Mouse (Mus musculus) right cerebral cortex, adult 2 months (tissue): ENCODE data around the gene Plxdc1.
A peak's percentile ranks its signal among the peaks of the same experiment; 100 is the strongest.

Experiments used
- DNase-seq, 2 experiments: peaks; one replicate each; pipeline ENCODE4 v3.0.0; 2021 to 2022; ENCODE audit warnings: low spot score in 2 of 2

Plxdc1 gene

DNA sequence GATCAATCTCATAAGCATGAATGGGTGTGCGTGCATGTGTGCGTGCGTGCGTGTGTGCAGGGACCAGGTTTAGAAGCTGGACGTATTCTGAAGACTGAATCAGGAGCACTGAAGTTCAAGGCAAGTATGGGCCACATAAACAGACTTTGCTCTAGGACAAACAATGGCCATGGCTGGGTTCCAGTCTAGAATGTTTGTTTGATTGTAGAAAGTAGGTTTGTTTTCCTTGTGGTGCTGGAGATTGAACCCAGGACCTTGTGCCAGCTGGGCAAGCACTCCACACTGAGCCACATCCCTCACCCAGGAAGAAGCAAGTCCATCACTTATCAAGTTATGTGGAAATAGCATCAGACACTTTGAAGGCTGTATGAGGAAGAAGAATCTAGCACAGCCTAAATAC lies 29.9 kb upstream of the Plxdc1 start:
- no peak for DNase-seq

DNA sequence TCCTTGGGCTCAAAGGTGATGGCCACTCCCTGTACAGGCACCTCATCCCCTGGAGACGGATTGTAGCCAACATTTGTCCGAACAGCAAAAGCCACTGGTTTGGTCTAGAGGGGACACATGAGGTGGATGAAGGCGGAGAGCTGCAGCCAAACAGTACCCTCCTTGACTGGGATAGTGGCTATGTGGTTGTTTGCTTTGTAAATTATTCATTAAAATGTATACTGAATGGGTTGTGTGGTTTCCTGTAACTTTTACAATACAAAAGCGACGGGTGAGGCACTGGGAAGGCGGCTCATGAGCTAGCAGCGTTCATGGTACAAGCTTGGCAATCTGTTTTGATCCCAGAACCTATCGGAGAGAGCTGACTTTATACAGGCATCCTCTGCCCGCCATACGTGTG lies 26.6 kb upstream of the Plxdc1 start:
- DNase-seq: no peak

DNA sequence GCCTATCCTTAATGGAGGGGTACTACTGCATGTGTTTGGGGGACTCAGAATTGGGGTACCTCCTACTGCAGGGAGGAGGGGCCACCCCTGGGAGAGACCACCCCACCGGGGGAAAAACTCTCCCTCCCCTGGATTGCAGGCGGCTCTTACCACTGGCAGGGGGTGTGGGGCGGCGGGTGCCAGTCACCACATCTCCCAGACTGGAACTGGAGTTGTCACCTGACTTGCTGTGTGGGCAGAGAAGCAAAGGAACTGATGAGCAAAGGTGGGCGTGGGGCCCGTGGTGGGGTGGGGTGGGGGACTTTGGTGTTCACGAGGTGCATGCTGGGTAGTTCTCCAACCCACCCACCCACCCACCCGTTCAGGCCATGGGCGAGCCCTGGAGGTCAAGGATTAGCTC lies 25.5 kb upstream of the Plxdc1 start:
- DNase-seq: peak in 1 of 2 experiments; percentile 66

DNA sequence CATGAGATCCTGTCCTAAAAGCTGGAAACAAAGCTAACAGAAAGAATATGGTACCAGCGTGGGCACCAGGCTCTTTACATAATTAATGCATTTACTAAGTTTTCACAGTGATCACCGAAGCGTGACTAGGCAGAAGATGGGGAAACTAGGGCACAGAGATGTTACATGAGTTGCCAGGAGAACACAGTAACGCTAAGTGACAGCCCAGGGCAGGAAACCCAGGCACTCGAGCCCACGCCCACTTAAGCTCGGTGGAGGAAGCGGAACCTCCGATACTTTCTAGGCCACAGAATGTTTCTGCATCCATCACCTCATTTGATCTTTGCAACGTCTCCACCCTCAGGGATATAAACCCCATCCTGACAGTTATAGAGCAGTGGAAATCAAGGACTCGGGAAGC lies 21.8 kb upstream of the Plxdc1 start:
- peak in 1 of 2 experiments; percentile 45 for DNase-seq

DNA sequence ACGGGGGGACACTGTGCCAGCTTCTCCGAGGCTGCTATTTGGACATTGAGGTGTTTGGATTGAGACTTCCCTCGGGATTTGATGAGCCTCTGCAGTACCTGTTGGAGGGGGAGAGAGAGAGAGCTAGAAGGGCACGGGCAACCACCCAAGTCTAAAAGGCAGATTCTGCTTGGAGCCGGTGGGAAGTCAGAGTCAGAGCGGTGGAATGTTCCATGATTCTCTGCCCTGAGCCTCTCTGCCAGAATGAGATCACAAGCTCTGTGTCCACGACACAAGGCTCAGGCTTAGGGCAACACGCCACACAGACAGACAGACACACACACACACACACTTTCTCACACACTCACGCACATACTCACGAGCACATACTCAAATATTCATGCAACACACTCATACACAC lies 19.4 kb upstream of the Plxdc1 start:
- no peak for DNase-seq

DNA sequence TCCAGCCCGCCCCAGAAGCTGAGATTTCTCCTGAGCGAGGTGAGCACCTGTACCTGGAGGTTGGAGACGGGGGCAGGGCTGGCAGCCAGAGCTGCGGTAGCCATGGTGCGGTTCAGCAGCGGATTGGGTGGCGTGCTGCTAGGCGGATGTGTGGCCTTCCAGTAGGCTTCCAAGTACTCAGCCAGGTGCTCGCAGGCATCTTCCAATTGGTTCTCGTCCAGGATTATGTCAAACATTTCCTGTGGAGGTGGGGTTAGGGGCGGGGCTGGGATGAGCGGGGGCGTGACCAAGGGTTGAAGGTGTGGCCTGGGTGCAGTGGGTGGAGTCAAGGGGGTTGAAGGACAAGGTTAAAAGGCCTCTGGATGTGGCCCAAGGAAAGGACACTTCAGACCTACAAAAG lies 18.8 kb upstream of the Plxdc1 start:
- DNase-seq: peak in 1 of 2 experiments; percentile 12

DNA sequence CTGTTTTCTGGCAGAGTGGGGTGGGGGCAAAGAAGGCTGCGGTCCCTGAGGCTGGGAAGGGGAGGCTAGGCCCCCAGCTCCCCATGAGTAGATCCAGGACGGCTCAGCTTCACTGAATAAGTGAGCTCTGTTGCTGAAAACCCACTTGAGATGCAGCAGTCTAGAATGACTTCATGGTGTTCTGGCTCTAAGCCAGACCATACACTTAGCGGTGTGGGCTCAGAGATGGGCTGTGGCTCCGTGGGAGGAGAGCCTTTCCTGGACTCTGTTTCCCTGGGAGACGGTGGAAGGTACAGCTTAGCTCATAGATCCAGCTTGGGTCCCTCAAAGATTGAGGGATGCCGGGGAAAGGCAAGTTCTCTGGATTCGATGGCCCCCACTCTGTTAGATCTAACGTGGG lies 17.9 kb upstream of the Plxdc1 start:
- DNase-seq: peak; percentile 68 to 77

DNA sequence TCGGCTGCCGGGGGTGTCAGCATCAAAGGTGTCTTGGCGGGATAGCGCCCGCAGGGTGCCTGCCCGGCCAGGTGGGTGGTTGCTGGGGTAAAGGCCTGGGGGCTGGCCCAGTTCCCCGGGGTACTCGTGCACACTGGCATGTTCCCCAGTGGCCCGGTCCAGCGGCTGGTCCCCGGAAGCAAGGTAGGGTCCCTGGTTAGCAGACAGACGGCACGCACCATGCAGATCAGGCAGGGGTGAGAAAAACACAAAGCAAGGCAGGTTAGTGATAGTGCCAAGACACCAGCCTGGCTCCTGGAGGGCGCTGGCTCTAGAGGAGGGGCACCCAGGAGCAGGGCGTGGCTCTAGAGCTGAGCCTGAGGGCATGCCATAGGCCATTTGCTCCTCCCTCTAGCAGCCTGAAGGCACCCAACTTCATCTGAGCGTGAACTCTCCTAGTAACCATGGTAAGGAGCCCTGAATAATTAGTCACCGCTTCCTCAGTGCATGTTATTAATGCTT lies 17.0 kb upstream of the Plxdc1 start:
- peak in 1 of 2 experiments; percentile 10 for DNase-seq

DNA sequence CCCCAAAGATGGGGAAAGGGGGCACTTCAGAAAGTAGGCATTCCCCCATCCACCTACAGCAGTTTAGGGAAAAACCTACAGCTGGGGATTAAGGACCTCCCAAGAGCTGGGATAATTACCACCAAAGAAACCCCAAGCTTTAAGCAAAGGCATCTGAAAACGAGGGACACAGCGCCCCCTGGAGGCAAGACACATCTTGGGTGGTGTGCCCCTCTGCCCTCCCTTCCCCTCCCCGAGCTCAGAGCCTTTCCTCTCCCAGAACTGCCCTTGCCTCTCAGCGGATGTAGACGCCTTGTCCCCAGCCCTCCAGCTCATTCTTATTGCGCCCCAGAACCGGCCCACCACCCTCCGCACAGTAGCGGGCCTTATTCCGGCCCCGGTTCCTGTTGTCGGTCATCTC lies 16.4 kb upstream of the Plxdc1 start:
- DNase-seq: peak; percentile 75

DNA sequence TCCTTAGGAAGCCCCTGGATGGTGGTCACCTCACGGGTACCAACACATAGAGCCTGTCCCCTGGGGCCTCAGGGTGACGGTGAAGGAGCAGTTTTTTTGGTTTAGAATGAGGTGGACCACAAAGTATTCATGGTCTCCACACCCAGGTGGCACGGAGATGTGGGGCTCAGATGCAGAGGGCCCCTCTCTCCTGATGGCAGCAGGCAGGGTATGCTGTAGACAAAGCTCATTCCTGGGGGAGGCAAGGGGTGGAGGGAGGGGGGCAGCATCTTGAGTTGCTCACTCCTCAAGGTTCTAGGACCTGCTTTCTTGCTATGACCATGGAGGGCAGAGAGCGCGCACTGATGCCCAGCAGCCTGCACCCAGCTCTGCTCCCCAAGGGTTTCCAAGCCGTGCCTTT lies 15.7 kb upstream of the Plxdc1 start:
- DNase-seq: no peak

DNA sequence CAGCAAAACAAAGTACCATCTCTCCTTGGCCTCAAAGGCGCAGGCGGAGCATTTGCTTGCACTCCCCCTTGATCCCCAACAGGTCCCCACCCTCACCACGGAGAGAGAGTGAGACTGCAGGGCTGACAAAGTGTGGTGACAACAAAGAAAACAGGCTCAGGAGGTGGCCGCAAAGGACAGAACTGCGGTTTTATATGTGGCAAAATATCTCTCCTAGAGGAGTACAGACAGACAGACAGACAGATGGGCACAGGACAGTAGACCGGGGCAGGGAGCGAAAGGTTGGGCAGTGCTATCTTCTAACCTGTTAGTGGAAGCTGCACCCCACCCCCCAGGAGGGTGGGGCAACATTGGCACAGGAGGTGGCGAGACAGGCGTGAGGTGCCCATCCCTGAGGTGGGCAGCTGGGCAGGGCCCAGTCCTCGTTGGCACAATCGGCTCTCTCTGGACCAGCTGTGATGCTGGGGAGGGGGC lies 15.1 kb upstream of the Plxdc1 start:
- no peak for DNase-seq

DNA sequence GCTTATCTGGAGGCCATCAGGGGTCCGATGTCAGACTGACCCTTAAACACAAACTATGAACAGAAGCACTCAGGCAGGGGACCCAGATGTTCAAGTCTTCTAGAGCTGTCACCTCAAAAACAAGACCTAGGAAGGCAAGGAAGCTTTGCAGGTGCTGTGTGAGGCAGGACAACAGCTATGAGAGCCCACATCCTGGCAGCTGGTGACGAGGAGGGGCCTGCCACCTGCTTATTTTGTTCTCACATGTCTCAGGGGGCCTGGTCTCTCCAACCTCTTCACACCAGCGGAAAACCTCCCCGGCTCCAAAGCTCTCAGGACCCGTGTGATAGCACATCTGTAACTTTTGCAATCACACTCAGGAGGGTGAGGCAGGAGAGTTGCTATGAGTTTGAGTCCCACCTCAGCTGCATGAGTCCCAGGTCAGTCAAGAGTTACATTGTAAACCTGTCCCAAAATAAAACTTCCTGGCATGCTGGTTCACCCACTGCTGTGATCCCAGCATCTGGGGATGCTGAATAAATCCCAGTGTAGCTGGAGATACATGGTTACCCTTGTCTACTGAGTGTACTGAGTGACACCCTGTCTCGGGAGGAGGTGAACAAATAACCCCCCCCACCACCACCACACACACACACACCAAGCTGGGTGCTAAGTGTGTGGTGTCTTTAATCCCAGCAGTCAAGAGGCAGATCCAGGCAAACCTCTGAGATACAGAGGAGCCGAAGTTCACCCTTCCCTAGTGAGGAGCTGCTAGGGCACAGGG lies 14.3 kb upstream of the Plxdc1 start:
- no peak for DNase-seq

DNA sequence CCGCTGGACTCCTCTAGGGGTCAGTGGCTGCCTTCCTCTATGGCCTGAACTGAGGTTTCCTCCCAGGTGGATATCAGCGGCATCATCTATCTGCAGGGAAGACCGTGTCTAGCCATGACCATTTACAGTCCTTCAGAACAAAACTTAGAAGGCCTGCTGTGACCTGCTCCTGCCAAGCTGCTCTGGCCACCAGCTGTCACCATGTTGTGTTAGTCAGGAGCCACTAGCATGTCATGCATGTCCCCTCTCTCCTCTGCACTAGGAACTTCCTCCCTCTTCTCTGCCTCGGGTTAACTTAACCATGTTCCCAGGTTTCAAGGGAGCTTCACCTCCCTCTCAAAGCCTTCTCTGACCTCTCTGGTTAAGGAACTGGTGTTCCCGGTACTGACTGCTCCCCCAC lies 13.5 kb upstream of the Plxdc1 start:
- DNase-seq: no peak

DNA sequence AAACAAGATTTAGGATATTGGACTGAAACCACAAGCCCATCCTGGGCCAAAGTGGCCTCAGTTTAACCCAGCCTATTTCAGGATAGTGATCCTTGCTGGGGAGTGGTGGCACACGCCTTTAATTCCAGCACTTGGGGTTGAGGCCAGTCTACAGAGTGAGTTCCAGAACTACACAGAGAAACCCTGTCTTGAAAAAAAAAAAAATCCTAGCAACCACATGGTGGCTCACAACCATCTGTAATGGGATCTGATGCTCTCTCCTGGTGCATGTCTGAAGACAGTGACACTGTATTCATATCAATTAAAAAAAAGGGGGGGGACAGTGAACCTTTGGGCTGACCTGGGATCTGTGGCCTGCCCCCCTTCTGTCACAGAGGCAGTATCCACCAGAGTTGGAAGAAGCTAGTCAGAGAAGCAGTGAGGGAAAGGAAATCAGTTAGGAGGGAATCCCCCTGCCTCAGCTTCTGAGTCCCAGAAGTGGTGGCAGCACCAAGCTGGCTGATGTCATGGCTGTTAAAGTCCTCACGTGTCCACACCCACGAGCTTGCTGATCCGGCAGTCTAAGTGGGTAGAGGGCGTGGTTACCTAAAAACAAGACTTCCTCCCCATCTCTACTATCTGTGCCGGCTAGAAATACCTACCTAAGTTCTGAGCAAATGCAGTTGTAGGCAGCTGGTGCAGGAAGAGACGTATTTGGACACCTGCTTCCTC lies 12.8 kb upstream of the Plxdc1 start:
- peak in 1 of 2 experiments; percentile 45 for DNase-seq

DNA sequence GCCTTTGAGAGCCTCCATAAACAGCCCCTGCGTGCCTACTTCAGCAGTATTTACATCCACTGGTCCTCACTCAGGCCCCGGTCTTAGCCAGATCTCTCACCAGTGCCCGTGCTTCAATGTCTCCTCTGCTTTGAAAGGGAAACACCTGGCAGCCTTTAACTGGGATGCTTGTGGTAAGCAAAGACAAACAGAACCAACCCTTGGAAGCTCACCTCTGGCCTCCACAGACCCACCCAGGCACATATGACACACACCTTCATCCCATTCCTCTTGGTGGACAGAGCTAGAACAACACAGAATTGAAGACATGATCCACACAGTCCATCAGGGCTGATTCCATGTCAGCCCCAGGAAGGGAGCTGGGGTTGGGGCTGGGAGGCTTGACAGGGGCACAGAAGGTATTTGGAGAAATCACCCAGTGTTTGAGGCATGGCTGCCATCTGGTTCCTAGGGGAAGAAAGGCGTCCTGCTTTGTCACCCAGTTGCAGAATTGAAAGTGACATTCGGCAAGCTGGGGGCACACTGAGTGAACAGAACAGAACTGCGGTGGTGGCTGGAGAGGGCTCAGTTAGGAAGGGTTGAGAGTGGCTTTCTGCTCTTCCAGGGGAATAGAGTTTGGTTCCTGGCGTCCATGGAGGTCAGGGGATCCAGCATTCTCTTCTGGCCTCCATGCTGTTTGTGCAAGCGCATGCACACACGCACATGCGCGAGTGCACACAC lies 12.0 kb upstream of the Plxdc1 start:
- peak in 1 of 2 experiments; percentile 16 for DNase-seq

DNA sequence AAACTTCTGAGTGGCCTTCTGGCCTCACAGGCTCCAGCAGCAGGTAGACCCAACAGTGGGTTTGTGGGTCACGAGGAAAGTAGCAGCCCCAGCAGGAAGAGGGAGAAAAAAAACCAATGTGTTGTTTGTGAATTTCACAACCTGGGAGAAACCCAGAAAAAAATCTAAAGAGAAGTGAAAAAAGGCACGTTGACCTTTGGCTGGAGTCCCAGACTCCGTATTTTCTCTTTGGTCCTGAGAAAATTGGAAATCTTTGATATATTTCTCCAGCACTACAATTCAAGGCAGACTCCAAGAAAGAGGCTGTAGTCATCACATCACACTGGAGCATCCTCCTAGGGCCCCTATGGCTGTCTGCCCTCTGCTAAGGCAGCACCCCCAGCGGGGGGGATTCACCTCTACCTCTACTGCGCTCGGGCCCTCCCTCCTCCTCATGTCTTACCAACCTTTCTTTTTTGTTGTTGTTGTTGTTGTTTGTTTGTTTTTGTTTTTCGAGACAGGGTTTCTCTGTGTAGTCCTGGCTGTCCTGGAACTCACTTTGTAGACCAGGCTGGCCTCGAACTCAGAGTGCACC lies 11.2 kb upstream of the Plxdc1 start:
- DNase-seq: no peak

DNA sequence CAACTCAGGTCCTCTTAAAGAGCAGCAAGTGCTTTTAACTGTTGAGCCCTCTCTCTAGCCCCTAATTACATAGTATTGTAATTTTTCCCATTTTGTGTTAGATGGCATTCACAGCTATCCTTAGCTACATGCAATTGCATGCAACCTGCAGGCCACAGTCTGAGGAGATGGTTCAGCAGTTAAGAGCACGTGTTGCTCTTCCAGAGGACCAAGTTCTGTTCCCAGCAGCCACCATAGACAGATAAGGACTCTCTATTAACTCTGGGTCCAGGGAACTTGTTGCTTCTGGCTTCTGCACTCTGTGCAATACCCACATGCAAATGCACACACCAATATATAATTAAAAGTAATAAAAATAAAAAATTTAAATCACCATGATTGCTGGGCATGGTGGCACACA lies 10.4 kb upstream of the Plxdc1 start:
- DNase-seq: no peak

DNA sequence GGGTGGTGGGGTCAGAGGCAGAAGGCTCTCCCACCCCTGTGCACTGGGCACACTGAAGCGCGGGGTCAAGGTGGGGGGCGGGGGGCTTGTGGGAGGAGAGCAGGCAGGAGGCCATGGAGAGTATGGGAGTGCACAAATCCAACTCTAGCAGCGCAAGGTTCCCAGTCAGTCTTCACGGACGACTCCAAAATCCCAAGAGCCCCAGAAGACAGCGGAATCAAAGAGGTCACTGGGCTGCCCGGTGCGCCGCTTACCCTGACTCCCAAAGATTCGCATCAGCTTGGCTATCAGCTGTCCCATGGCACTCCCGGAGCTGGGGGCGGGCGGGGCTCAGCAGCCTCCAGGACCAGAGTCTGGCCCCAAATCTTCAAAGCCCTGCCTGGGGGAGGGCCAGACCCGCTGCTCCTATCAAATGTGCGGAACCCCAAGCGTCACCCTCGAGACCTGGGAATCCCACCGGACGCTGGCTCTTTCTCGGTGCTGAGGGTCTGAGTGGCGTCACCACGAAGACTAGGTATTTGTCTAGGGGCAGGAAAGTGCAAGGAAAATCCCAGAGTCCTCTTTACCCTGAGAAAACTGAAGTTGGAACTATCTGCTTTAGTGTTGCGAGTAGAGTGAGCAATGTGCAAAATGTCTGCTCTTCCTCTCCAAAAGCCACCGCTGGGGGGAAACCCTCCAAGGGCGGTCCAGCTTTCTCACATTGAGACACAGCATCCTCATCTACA lies 9.5 kb upstream of the Plxdc1 start, which contains the start of gene Arl5c:
TSS of gene Arl5c (minus strand) at position 618 of the 725 bp plus-strand sequence.
- no peak for DNase-seq

DNA sequence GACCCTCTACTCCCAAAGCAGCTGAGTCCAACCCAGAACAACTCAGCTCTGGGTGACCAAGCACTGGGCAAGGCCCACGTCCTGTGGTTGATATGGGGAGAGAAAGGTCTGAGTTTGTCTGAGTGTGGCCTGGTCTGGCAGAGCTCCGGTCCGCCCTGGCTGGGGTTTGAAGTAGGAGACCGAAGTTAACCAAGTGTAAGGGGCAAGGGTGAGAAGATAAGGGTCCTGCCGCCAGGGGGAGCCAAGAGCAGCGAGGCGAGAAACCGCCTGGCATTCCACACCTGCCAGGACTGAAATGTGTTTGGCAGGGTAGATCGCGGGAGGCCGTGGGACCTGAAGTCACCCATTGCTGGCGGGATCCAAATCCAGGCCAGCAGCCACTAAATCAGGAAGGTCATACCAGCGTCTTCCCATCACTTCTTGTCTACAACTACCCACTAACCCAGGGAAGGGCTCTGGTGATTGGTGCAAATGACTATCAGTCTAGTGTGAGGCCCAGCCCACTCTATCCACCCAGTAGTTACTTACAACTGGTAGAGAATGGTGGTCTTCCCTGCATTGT lies 8.4 kb upstream of the Plxdc1 start:
- peak; percentile 70 to 80 for DNase-seq

DNA sequence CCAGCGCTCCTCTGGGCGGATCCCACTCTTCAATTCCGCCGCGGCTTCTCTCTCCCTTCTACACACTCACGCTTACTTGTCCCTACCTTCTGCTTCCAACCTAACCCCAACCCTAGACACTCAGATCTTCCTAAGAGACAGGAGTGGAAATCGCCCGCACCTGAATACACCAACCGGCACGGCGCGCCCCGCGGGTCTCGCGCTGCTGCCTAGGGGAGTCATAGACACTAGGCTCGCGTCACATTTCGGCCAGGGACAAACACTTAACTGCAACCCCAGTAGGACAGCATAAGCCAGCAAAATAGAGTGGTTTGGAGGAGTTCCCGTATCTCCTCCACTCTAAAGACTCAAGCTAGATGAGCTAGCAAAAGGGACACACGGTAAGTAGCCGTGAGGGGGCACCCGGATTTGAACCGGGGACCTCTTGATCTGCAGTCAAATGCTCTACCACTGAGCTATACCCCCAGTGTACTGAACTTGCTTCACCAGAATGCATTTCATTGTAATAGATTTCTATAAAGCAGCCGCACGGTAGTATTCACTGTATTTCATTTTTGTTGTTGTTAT lies 2.4 kb upstream of the Plxdc1 start:
- peak; percentile 89 to 91 for DNase-seq
